Mouse (Mus musculus): Measurements from ENCODE around the gene Exosc10.

DNA sequence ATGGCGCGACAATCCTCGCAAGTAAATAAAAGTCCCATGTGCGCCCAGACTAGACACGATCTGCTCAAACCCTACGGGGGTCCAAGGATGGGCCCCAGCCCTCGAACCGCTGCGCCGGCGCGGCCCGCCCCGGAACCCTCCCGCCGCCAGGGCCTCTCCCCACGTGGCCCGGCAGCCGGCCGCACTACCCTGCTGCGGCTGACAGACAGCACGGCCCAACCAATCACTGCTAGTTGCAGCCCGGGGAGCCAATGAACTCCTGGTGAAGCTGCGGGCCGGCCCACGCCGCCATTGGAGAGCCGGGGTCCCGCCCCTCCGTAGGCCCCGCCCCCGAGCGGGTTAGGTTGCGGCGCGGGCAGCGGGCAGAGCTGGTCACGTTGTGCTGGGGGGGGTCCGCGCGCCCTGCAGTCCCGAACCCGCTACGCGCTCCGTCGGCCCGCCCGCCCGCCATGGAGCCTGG, 33.0 kb downstream of the Exosc10 start, which contains the start of gene Srm:
- 0 out of 2 replicates have a peak, but pooled peaks have one; percentile 35 for TF ChIP-seq CTCF (IDR thresholded peaks at IDR 0.05; ENCODE audit: borderline replicate concordance, control insufficient read depth, extremely low read depth, insufficient read depth, low read length, poor library complexity)
- TF ChIP-seq POLR2A (IDR thresholded peaks at IDR 0.05; ENCODE audit: control insufficient read depth, extremely low read depth, insufficient read depth, low read length, poor library complexity): 0 out of 2 replicates have a peak, but pooled peaks have one; percentile 21
